Mouse (Mus musculus): ENCODE measurements around the gene Polg. TPM values are rescaled to one million over a fixed set of nuclear protein-coding genes. Genes with fewer than 3 reads are reported as not detected.

Gene Polg
- polyA plus RNA-seq, 1 experiment from 2014 or later: 13.9 TPM

DNA sequence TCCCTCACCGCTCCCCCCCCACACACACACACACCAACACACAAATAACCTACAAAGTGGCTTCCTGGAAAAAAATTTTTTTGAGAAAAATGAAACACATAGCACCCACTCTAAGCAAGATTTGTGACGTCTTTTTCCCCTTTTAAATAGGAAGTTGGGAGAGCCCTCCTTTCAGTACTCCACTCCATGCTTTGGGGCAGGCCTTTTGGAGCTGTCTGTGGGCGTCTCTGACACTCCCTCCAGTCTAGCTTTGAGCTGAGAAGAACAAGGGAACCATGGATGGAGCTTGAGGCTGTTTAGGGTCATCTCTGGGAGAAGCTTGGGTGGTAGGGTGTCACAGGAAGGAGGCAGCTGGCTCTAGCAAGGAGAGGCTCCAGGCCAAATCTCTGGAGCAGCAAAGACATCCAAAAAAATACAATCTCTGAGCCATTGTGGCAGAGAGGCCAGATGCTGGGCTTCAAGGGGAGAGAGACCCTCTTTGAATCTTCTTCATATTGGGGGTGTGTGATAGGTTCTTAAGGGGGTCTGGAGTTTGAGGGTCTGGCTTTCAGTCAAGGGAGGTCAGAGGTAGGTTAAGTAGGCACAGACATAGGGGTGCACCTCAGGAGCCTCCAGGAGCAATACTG lies 34.6 kb upstream of the Polg start:
- TF ChIP-seq EP300 (optimal IDR thresholded peaks at IDR 0.05): no peak
- no peaks in the 10 kb centered on the region for H3K4me1 ChIP-seq (replicated peaks; ENCODE audit: control insufficient read depth, insufficient read depth)
- no peak overlapping the region for H3K9ac ChIP-seq (ENCODE audit: low read length)
- WGBS: 16% methylated on average over 3 of the region's 3 CpGs
- H3K4me3 ChIP-seq (ENCODE audit: low read depth, low read length): no peak overlapping the region
- ATAC-seq (ENCODE audit: low FRiP score, low TSS enrichment) (no peak), DNase-seq (ENCODE audit: low spot score) (no peak)
- H3K4me2 ChIP-seq (replicated peaks; ENCODE audit: low read depth): no peak overlapping the region
- H3K9me3 ChIP-seq (ENCODE audit: control insufficient read depth, low read length): no peaks in the 10 kb centered on the region
- H3K36me3 ChIP-seq (ENCODE audit: control insufficient read depth, insufficient read depth, low read length): no peaks in the 10 kb centered on the region
- H3K27ac ChIP-seq (replicated peaks): no peak overlapping the region
- peaks cover 64% of the 10 kb centered on the region for H3K27me3 ChIP-seq (ENCODE audit: control insufficient read depth, insufficient read depth, low read length)

DNA sequence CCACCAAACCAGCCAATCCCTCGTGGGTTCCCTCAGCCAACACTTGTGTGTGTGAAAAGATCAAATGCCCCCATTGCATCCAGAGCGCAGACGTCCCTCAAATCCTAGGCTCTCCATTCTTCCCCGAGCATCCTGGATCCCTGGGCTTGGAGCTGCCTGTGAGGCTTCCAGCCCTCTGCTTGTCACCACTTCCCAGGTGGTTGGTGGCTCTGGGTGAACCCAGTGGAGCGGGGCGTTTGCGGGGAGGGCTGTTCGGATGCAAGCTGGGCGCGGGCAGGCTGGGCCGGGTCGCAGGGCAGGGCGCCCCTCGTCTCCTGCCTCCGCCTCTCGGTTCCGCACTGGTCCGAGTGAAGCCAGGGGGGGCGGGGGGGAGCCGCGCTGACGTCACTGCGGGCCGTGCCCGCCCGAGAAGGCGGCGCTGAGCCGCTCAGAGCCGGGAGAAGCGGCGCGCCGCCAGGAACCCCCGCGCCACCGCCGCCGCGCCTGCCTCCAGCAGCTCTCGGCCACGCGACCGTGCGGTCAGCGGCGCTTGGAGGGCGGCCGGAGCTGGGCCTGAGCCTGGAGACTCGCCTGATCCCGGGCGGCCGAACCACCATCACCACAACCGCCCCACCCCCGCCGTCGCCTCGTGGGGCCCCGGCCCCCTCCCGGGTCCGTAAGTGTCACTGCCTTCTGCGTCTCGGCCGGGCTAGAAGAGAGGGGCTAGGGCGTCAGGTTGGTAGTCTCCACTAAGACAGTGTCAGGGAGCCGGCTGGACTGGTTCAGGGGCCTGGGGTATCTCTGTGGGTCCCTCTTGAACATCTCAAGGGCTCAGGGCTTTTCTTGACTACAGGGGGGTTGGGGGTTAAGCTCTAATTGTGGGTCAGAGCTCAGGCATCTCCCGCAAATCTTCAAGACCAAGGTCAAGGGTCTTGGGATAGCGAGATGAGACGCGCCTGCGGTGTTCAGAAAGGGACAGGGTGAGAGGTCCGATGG lies 33.7 kb upstream of the Polg start:
- H3K27me3 ChIP-seq (ENCODE audit: control insufficient read depth, insufficient read depth, low read length): peaks cover 57% of the 10 kb centered on the region
- ATAC-seq (ENCODE audit: low FRiP score, low TSS enrichment): no peak
- H3K4me2 ChIP-seq (replicated peaks; ENCODE audit: low read depth): peak overlapping the region; percentile 36
- no peaks in the 10 kb centered on the region for H3K9me3 ChIP-seq (ENCODE audit: control insufficient read depth, low read length)
- no peak for DNase-seq (ENCODE audit: low spot score)
- 1% methylated on average over 70 of the region's 72 CpGs for WGBS
- no peak overlapping the region for H3K27ac ChIP-seq (replicated peaks)
- H3K4me1 ChIP-seq (replicated peaks; ENCODE audit: control insufficient read depth, insufficient read depth): no peaks in the 10 kb centered on the region
- H3K9ac ChIP-seq (ENCODE audit: low read length): no peak overlapping the region
- TF ChIP-seq CTCF (IDR thresholded peaks at IDR 0.05; ENCODE audit: low read depth) (no peak), EP300 (optimal IDR thresholded peaks at IDR 0.05) (no peak)
- peak overlapping the region; percentile 8; the same call in 1 of the 2 replicates for H3K4me3 ChIP-seq (ENCODE audit: low read depth, low read length)
- H3K36me3 ChIP-seq (ENCODE audit: control insufficient read depth, insufficient read depth, low read length): no peaks in the 10 kb centered on the region

DNA sequence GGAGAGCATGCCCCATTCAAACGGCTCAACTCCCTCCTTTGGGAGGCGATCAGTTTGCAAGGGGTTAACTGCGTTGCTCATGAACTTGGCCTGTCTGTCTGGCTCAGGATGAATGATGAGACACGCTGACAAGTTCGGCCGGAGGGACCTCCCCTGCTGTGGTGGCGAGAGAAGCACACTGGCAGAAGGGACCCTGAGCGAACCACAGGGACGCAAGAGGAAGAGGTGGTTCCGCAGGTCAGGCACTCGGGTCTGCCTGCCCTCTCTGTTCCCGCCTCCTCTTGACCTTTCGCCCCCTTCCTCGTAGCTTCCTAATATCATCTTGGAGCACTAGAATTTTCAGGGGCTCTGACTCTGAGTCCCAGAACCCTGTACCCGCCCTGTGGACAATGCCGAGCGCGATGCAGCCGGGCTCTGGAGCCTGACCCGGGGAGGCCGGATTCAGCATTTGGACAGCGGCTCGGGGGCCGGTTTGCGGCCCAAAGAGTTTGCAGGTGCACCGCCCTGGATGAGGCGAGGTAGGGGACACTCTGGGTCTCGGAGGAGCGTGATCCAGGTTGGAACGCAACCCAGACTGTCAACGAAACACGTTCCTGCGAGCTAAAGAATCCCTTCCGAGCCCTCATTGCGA lies 32.9 kb upstream of the Polg start:
- no peak overlapping the region for H3K4me2 ChIP-seq (replicated peaks; ENCODE audit: low read depth)
- DNase-seq (ENCODE audit: low spot score) (peak; percentile 67), ATAC-seq (ENCODE audit: low FRiP score, low TSS enrichment) (peak; percentile 25)
- H3K27ac ChIP-seq (replicated peaks): no peak overlapping the region
- TF ChIP-seq CTCF (IDR thresholded peaks at IDR 0.05; ENCODE audit: low read depth): no peak
- no peak for TF ChIP-seq EP300 (optimal IDR thresholded peaks at IDR 0.05)
- 2% methylated on average over 35 of the region's 35 CpGs for WGBS
- H3K9me3 ChIP-seq (ENCODE audit: control insufficient read depth, low read length): no peaks in the 10 kb centered on the region
- H3K27me3 ChIP-seq (ENCODE audit: control insufficient read depth, insufficient read depth, low read length): peaks cover 51% of the 10 kb centered on the region
- H3K4me1 ChIP-seq (replicated peaks; ENCODE audit: control insufficient read depth, insufficient read depth): no peaks in the 10 kb centered on the region
- H3K36me3 ChIP-seq (ENCODE audit: control insufficient read depth, insufficient read depth, low read length): no peaks in the 10 kb centered on the region
- H3K4me3 ChIP-seq (ENCODE audit: low read depth, low read length): peak overlapping the region; percentile 4; the same call in 1 of the 2 replicates
- H3K9ac ChIP-seq (ENCODE audit: low read length): no peak overlapping the region

GRCm38 (mm10) chr7:79498356-79498755 lies 32.2 kb upstream of the Polg start:
- Histone ChIP-seq H3K4me2 (replicated peaks; ENCODE audit: low read depth) (no peak overlapping the region), H3K9me3 (ENCODE audit: control insufficient read depth, low read length) (no peaks in the 10 kb centered on the region), H3K36me3 (ENCODE audit: control insufficient read depth, insufficient read depth, low read length) (no peaks in the 10 kb centered on the region), H3K4me1 (replicated peaks; ENCODE audit: control insufficient read depth, insufficient read depth) (no peaks in the 10 kb centered on the region), H3K9ac (ENCODE audit: low read length) (no peak overlapping the region), H3K4me3 (ENCODE audit: low read depth, low read length) (no peak overlapping the region), H3K27ac (replicated peaks) (no peak overlapping the region), H3K27me3 (ENCODE audit: control insufficient read depth, insufficient read depth, low read length) (peaks cover 45% of the 10 kb centered on the region)
- no peak for ATAC-seq (ENCODE audit: low FRiP score, low TSS enrichment)
- 16% methylated on average over 6 of the region's 6 CpGs for whole genome bisulfite sequencing
- TF ChIP-seq EP300 (optimal IDR thresholded peaks at IDR 0.05) (no peak), CTCF (IDR thresholded peaks at IDR 0.05; ENCODE audit: low read depth) (no peak)
- no peak for DNase-seq (ENCODE audit: low spot score)

DNA sequence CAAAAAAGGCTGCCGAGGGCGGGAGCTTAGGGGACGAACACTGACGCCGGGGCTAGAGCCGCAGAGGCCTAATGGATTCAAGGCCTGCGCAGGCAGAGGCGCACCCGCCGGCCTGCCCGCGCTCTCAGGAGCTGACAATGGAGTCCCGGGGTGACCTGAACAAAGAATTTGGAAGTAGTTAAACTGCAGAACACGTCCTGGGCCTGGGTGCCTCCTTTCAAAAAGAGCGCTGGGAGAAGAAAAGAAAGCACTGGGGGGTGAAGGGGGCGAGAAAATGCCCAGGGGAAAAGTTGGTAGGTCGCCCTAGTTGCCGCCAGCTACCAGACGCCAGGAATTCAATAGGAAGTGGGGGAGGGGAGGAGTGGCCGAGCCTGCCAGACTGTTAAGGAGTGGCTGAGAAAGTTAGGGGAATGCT lies 31.5 kb upstream of the Polg start:
- DNase-seq (ENCODE audit: low spot score) (no peak), ATAC-seq (ENCODE audit: low FRiP score, low TSS enrichment) (no peak)
- H3K4me2 ChIP-seq (replicated peaks; ENCODE audit: low read depth): no peak overlapping the region
- no peak overlapping the region for H3K4me3 ChIP-seq (ENCODE audit: low read depth, low read length)
- no peaks in the 10 kb centered on the region for H3K4me1 ChIP-seq (replicated peaks; ENCODE audit: control insufficient read depth, insufficient read depth)
- peaks cover 40% of the 10 kb centered on the region for H3K27me3 ChIP-seq (ENCODE audit: control insufficient read depth, insufficient read depth, low read length)
- TF ChIP-seq CTCF (IDR thresholded peaks at IDR 0.05; ENCODE audit: low read depth): no peak
- TF ChIP-seq EP300 (optimal IDR thresholded peaks at IDR 0.05): no peak
- H3K36me3 ChIP-seq (ENCODE audit: control insufficient read depth, insufficient read depth, low read length): no peaks in the 10 kb centered on the region
- 11% methylated on average over 20 of the region's 20 CpGs for WGBS
- no peaks in the 10 kb centered on the region for H3K9me3 ChIP-seq (ENCODE audit: control insufficient read depth, low read length)
- no peak overlapping the region for H3K9ac ChIP-seq (ENCODE audit: low read length)
- no peak overlapping the region for H3K27ac ChIP-seq (replicated peaks)

All from stomach, postnatal 0 days (tissue).